Mouse (Mus musculus) erythroblast, embryonic 14.5 days (primary cell): Measurements from ENCODE around the gene Epb41l2. TPM values are rescaled to one million over a fixed set of nuclear protein-coding genes. Genes with fewer than 3 reads are reported as not detected.

ENCODE experiments used
- H3K27me3 ChIP-seq: 2 replicates; pipeline ENCODE4 v1.6.1; 2012; ENCODE audit warnings: inconsistent platforms; ENCODE audit not compliant: control insufficient read depth
- H3K36me3 ChIP-seq: 2 replicates; pipeline ENCODE4 v1.6.1; 2012; ENCODE audit warnings: mild to moderate bottlenecking, inconsistent platforms; ENCODE audit not compliant: control insufficient read depth
- H3K4me1 ChIP-seq: 2 replicates; pipeline ENCODE4 v1.6.1; 2012; ENCODE audit warnings: inconsistent platforms; ENCODE audit not compliant: control insufficient read depth
- H3K4me3 ChIP-seq: replicated peaks from 2 replicates; pipeline ENCODE3; 2012; ENCODE audit warnings: moderate library complexity, mild to moderate bottlenecking, inconsistent platforms
- H3K9me3 ChIP-seq: 2 replicates; pipeline ENCODE4 v1.6.1; 2012; ENCODE audit warnings: low read length, inconsistent platforms, mixed read lengths; ENCODE audit not compliant: control insufficient read depth
- GATA1 ChIP-seq: IDR thresholded peaks from 2 replicates; pipeline ENCODE4 v1.6.1; 2012; ENCODE audit warnings: low read length, inconsistent platforms, mixed read lengths
- TAL1 ChIP-seq: IDR thresholded peaks from 3 replicates; pipeline ENCODE4 v1.6.1; 2012; ENCODE audit warnings: low read length, inconsistent platforms, mixed read lengths
- polyA plus RNA-seq: library from polyadenylated mRNA; stranded (reverse); fragments of >175 nt; gene quantifications from 2 replicates; pipeline ENCODE4 v1.2.3, GENCODE M21; 2012

Epb41l2 gene
- polyA plus RNA-seq, 1 experiment: 0.48 TPM

DNA sequence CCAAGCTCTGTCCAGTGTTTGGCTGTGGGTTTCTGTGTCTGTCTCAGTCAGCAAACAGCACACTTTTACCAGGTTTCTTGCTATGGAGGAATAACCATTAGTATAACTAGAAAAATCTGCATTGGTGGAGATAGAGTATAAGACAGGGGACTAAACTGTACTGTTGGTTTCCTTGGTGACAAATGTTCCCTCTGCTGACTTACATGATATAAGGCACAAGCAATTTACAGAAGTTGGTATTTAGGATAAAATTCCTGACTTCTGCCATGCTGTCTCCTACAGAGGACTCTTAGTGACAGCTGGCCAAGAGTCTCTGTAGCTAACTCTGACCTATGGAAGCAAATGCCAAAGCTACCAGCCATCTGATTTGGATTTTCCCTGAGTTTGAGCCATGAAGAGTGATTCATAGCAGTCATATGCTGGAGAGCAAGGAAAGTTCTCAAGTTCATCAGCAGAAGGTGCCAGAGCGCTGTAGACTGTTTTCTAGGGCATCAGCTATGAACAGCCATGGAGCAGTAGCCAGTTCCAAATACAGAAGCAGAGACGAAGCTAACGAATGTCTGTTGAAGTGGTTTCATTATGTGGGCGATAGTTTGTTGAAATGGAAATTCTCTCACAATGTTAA is 179.7 kb downstream of the Epb41l2 start:
- H3K27me3 ChIP-seq: no peaks in the 10 kb centered on the region
- no peak for TF ChIP-seq TAL1
- no peak for TF ChIP-seq GATA1
- H3K4me3 ChIP-seq: no peak overlapping the region
- no peaks in the 10 kb centered on the region for H3K4me1 ChIP-seq
- H3K36me3 ChIP-seq: no peaks in the 10 kb centered on the region
- H3K9me3 ChIP-seq: no peaks in the 10 kb centered on the region

DNA sequence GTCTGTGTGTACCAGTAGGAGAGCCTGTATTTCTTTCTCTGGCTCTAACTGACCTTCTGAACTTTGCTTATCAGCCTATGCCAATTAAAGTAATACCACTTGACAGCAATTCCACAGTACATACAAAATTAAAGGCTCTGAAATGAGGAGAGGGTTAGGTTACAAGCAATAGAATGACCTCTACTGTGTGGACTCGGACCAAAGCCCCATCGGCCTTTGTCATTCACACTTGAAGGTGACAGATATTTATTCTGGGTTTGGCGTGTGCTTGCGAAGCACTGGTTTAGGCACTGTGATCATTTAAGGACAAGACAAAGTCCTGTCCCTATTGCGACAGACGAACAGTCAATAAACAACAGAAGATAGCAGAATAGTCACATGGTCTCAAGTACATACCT is 180.2 kb downstream of the Epb41l2 start:
- H3K36me3 ChIP-seq: no peaks in the 10 kb centered on the region
- no peaks in the 10 kb centered on the region for H3K4me1 ChIP-seq
- no peak overlapping the region for H3K4me3 ChIP-seq
- H3K9me3 ChIP-seq: no peaks in the 10 kb centered on the region
- no peaks in the 10 kb centered on the region for H3K27me3 ChIP-seq
- TF ChIP-seq TAL1 (no peak), GATA1 (no peak)

DNA sequence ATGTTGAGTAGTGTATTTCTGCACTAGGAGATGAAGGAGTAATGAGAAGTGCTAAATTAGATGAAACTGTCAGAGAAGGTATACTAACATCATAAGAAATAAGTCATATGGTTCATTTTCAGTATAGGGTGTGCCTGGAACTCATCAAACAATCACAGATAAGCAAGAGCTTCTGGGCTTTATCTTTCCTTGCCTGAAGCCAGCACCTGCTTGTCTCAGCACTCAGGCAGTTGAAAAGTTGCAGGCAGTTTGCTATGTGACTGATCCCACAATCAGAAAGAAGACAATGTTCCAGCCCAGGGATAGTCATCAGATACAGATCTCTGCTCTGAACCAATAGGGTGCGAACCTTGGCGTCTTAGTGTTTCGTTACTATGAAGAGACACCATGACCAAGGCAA is 181.5 kb downstream of the Epb41l2 start:
- H3K9me3 ChIP-seq: no peaks in the 10 kb centered on the region
- no peaks in the 10 kb centered on the region for H3K36me3 ChIP-seq
- TF ChIP-seq TAL1 (no peak), GATA1 (no peak)
- no peaks in the 10 kb centered on the region for H3K4me1 ChIP-seq
- H3K4me3 ChIP-seq: no peak overlapping the region
- no peaks in the 10 kb centered on the region for H3K27me3 ChIP-seq

DNA sequence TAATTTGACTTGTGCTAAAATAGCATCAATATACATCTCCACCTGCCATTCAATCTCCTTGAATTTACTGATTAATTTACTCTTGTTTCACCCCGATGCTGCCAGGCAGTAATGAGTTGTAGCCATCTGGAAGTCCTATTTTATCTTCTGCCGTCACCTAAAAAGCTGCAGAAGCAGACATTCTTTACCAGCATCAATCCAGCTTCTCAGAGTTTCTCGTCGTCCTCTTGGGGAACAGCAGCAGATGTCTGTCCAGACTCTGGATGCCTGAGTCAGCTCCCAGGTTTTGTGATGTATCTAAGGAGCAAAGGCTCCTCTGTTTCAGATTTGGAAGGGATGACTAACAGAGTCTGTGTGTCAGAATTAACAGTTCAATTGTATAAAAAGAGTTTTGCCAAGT is 193.3 kb downstream of the Epb41l2 start:
- H3K27me3 ChIP-seq: no peaks in the 10 kb centered on the region
- H3K36me3 ChIP-seq: no peaks in the 10 kb centered on the region
- no peaks in the 10 kb centered on the region for H3K4me1 ChIP-seq
- no peaks in the 10 kb centered on the region for H3K9me3 ChIP-seq
- TF ChIP-seq TAL1: no peak
- no peak for TF ChIP-seq GATA1
- no peak overlapping the region for H3K4me3 ChIP-seq

DNA sequence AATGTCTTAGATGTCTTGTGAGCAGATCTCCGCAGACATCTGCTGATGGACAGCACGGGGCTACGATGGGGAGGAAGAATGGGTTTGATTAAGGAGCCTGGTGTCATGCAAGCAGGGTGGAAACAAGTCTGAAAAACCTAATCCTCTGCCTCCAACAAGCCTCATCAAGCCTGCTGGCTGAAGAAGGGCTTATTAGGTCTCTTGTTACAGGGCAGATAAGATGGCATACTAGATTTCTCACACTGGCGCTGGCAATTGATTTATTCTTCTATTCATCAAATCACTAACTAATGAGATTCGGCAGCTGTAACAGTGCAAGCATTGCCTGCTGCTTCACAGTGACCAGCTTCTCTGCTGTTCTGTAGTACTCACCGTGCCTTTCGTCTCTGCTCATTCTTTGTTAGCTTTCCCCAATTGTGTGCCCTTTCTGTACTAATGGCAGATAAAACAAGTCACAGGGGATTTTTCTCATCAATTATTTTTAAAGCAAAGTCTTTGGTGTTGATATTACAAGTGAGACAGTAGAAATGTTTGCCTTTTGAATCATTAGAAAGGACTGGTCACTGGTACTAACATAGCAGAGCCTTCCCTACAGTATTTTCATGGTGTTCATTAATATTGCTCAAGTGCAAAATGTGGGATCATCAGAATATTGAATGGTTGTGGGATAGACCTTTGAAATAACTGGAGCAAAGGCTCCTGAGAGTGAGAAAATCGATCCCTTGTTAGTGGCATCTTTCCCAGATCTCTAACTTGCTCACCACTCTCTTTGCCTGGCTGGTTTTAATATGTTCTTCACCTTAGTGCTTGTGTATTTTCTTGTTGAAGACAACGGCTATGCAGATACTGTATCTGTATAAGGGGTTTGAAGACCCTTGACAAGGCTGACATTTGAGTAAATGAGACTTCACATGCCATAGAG is 212.0 kb downstream of the Epb41l2 start:
- H3K4me3 ChIP-seq: no peak overlapping the region
- H3K9me3 ChIP-seq: no peaks in the 10 kb centered on the region
- H3K36me3 ChIP-seq: no peaks in the 10 kb centered on the region
- H3K27me3 ChIP-seq: no peaks in the 10 kb centered on the region
- TF ChIP-seq TAL1 (no peak), GATA1 (no peak)
- no peaks in the 10 kb centered on the region for H3K4me1 ChIP-seq

Other genes with a start within 250 kb of the Epb41l2 start
- gene Akap7, start 51.9 kb upstream of the Epb41l2 start, polyA plus RNA-seq: 2.5 and 2.6 TPM in 2 replicates
- not detected in 2 replicates for gene Smlr1, start 176.5 kb downstream of the Epb41l2 start, polyA plus RNA-seq